Mouse (Mus musculus) testis, adult 2 months (tissue): ENCODE measurements around the gene Hoxb7. TPM values are rescaled to one million over a fixed set of nuclear protein-coding genes. Genes with fewer than 3 reads are reported as not detected.

ENCODE experiments used
- H3K27ac ChIP-seq: fragments of 200-500 bp; 2 replicates; pipeline ENCODE4 v1.5.1; 2012; ENCODE audit warnings: low read depth, low read length; ENCODE audit not compliant: control insufficient read depth, insufficient read depth
- H3K27me3 ChIP-seq: fragments of 200-500 bp; 2 replicates; pipeline ENCODE4 v1.6.1; 2012; ENCODE audit warnings: mild to moderate bottlenecking, low read length, moderate library complexity; ENCODE audit not compliant: control insufficient read depth, insufficient read depth
- H3K36me3 ChIP-seq: fragments of 200-500 bp; 2 replicates; pipeline ENCODE4 v1.6.1; 2012; ENCODE audit warnings: mild to moderate bottlenecking, low read length; ENCODE audit not compliant: control insufficient read depth, insufficient read depth
- H3K4me1 ChIP-seq: fragments of 200-500 bp; 2 replicates; pipeline ENCODE4 v1.6.1; 2012; ENCODE audit warnings: low read length; ENCODE audit not compliant: control insufficient read depth, insufficient read depth
- H3K4me3 ChIP-seq: fragments of 200-500 bp; 2 replicates; pipeline ENCODE4 v1.5.1; 2012; ENCODE audit warnings: low read depth, mild to moderate bottlenecking, low read length, moderate library complexity, mixed read lengths; ENCODE audit not compliant: control insufficient read depth
- CTCF ChIP-seq: fragments of 200-500 bp; IDR thresholded peaks from 2 replicates; pipeline ENCODE4 v1.5.1; 2012; ENCODE audit warnings: low read depth, mild to moderate bottlenecking, inconsistent platforms, low read length, moderate library complexity; ENCODE audit not compliant: control insufficient read depth, insufficient read depth, insufficient replicate concordance
- POLR2A ChIP-seq: fragments of 200-500 bp; IDR thresholded peaks from 2 replicates; pipeline ENCODE4 v1.6.1; 2012; ENCODE audit warnings: low read depth, mild to moderate bottlenecking, inconsistent platforms, low read length, moderate library complexity; ENCODE audit not compliant: control insufficient read depth
- polyA plus RNA-seq: library from polyadenylated mRNA; depleted of rRNA; stranded (reverse); fragments of >200 nt; gene quantifications from 2 replicates; pipeline ENCODE4 v1.2.3, GENCODE M21; 2012

Hoxb7 gene
- polyA plus RNA-seq, 1 experiment = not detected

GRCm38 (mm10) chr11:96301064-96301431, 14.6 kb downstream of the Hoxb7 start:
- H3K4me3 ChIP-seq = no peak overlapping the region
- H3K27me3 ChIP-seq = peaks cover 18% of the 10 kb centered on the region
- no peak overlapping the region for H3K27ac ChIP-seq
- peaks cover 22% of the 10 kb centered on the region for H3K4me1 ChIP-seq
- no peaks in the 10 kb centered on the region for H3K36me3 ChIP-seq
- no peak for TF ChIP-seq CTCF
- TF ChIP-seq POLR2A = no peak

DNA sequence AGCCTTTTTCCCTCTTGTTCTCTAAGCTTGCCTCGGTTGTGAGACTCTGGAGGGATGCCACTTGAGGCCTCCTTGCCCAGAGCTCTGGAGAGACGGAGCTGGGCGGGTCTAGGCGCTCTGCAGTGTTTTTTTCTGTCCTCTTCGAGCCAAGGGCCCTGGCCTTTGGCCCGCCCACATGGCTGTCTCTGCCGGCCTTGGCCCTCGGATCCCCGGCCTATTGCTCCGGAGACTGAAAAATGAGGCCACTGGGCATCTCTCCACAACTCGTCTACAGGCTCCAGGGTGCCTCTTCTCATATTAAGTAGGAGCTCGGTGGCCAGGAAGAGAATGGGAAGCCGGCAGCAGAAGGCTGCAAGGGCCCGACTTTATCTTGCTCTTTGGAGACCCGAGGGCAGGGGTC, 15.4 kb downstream of the Hoxb7 start:
- Histone ChIP-seq H3K36me3 (no peaks in the 10 kb centered on the region), H3K27ac (no peak overlapping the region)
- no peak for TF ChIP-seq CTCF
- TF ChIP-seq POLR2A = no peak

GRCm38 (mm10) chr11:96302381-96303150, 16.1 kb downstream of the Hoxb7 start:
- Histone ChIP-seq H3K36me3 (no peaks in the 10 kb centered on the region), H3K27me3 (peaks cover 18% of the 10 kb centered on the region), H3K27ac (no peak overlapping the region), H3K4me1 (peaks cover 22% of the 10 kb centered on the region), H3K4me3 (peak overlapping the region; percentile 48)
- no peak for TF ChIP-seq POLR2A
- no peak for TF ChIP-seq CTCF

More for the DNA sequence above, 15.4 kb downstream of the Hoxb7 start:
- Histone ChIP-seq H3K4me1 (peaks cover 22% of the 10 kb centered on the region), H3K4me3 (no peak overlapping the region), H3K27me3 (peaks cover 18% of the 10 kb centered on the region)

DNA sequence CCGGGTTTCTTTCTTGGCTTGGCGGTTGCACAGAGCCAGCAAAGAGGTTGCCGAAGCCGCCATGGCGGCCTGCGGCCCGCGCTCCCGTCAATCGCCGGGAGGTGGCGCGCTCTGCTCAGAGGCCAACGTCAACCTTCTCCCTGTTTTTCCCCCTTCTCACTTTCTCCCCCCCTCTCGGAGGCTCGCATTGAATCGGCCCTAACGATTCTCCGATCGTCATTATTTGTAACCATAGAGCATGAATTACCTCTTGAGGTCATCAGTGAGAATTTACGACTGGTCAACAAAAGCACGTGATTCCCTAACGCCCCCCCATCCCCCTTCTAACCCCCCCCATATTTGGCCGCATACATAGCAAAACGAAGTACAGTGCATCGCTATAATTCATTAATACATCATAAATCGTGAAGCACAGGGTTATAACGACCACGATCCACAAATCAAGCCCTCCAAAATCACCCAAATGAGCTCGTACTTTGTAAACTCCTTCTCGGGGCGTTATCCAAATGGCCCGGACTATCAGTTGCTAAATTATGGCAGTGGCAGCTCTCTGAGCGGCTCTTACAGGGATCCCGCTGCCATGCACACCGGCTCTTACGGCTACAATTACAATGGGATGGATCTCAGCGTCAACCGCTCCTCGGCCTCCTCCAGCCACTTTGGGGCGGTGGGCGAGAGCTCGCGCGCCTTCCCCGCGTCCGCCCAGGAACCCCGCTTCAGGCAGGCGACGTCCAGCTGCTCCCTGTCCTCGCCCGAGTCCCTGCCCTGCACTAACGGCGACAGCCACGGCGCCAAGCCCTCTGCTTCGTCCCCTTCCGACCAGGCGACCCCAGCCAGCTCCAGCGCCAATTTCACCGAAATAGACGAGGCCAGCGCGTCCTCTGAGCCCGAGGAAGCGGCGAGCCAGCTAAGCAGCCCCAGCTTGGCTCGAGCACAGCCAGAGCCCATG, 17.0 kb downstream of the Hoxb7 start, which contains the start of gene Hoxb5:
TSS of gene Hoxb5 (plus strand) at position 186 of the 949 bp plus-strand sequence.
- H3K36me3 ChIP-seq = no peaks in the 10 kb centered on the region
- H3K27me3 ChIP-seq = peaks cover 18% of the 10 kb centered on the region
- no peak within 1 kb of the TSS for H3K27ac ChIP-seq
- peak within 1 kb of the TSS; percentile 48 for H3K4me3 ChIP-seq
- H3K4me1 ChIP-seq = peaks cover 22% of the 10 kb centered on the region
- peak; percentile 79 for TF ChIP-seq CTCF
- TF ChIP-seq POLR2A = no peak

DNA sequence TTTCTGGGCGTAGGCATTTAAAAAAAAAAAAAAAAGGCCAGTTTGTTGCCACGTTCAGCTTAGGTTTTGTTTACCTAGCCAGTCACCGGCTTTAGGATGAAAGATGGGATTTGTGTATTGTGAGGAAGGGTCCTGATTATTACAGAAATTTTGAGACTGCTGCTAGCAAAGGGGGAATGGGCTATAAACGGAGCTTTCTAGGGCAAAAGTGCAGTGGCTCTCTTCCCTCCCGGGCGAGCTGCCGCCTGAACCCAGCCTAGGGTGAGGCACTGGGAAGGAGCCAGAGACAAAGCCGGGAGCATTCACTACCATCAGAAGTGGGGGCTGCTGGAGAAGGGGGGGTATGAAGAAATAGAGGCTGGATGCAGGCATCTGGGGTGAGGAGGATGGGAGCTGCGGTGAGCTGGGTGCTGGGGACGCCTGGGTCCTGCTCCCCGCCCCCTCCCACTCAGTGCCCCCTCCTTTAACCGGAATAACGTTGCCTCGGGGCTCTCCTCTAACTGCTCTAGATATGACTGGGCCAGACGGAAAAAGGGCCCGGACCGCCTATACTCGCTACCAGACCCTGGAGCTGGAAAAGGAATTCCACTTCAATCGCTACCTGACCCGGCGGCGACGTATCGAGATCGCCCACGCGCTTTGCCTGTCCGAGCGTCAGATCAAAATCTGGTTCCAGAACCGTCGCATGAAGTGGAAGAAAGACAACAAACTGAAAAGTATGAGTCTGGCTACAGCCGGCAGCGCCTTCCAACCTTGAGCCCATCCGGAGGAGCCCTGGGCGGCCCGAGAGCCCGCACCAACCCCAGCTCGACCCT, 18.2 kb downstream of the Hoxb7 start:
- Histone ChIP-seq H3K27me3 (peaks cover 18% of the 10 kb centered on the region), H3K36me3 (no peaks in the 10 kb centered on the region), H3K4me1 (peaks cover 32% of the 10 kb centered on the region), H3K4me3 (peak overlapping the region; percentile 26; the same call in 1 of the 2 replicates), H3K27ac (no peak overlapping the region)
- no peak for TF ChIP-seq CTCF
- no peak for TF ChIP-seq POLR2A

DNA sequence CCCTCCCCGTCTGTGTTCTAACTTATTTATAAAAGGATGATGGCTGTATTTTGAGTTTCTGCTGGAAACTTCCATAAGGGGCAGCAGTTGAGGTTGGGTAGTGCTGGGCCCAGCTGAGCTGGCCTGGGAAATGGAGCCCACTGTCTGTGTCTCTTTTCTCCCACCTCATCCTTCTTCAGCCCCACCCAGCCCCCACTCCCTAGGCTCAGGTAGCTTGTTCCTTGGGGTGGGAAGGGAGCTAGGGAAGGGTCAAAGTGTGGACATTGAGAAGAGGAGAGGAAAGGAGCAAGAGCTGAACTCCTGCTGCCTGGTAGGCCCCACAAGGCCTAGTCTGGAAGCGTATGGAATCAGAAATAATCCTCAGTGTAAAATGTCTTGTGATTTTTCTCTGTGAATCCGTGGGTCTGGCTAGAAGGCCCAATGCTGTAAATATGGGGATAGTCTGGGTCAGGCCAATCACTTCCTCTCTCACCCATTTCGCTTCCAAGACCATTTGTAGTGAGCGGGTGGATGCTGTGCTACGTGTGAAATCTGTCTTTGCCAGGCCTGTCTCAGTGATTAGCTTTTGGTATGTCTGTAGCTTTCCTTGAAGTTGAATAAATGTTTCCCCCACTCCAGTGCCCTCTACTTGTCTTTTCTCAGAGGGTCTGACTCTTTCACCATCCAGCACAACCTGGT, 19.2 kb downstream of the Hoxb7 start:
- peaks cover 32% of the 10 kb centered on the region for H3K4me1 ChIP-seq
- peaks cover 16% of the 10 kb centered on the region for H3K27me3 ChIP-seq
- H3K27ac ChIP-seq = no peak overlapping the region
- TF ChIP-seq CTCF (no peak), POLR2A (no peak)
- no peaks in the 10 kb centered on the region for H3K36me3 ChIP-seq
- H3K4me3 ChIP-seq = no peak overlapping the region
